ENCODE assay signal across 18 mouse cellular contexts in the genomic region with DNA sequence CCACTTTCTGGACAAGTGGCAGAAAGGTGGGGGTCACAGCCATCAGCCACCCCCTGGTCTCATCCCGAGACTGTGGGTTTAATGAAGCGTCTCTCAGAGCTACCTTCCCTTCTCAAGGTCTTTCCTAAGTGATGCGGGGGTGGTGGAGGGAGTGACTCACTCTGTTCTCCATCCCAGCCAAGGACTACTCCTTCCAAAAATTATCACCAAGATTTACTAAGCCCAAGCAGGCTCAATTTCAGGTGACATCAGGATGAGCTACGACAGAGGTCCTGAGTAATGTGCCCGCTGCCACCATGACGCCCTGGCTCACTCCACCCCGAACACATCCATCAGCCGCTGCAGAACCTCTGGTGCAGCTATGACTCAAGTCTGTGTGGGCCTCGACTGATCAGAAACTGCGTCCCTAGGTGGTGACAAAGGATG. TPM values are rescaled to one million over a fixed set of nuclear protein-coding genes. Genes with fewer than 3 reads are reported as not detected.
DNase-seq lines count a peak whose midpoint lies in the region; ATAC-seq and TF ChIP-seq lines count a peak whose summit lies in the region.
"Had no signal": no experiment of that assay in that cellular context is flagged by ENCODE, and none has a peak within 500 bp of the region (broad histone marks: within the 10 kb centered on the region; RNA-seq: fewer than 3 reads in every experiment).

No protein-coding gene starts in this region.

- H3K27ac ChIP-seq in gastrocnemius, adult 2 months, result peak overlapping the region; percentile 31
- H3K27ac ChIP-seq in neural tube, embryonic 14.5 days (ENCODE audit: low read depth, low read length), result no peak overlapping the region
- H3K27ac ChIP-seq in lung, postnatal 0 days (ENCODE audit: low read length), result no peak overlapping the region
- H3K27ac ChIP-seq: forebrain, embryonic 15.5 days; liver, embryonic 14.5 days had no signal

- H3K9ac ChIP-seq in neural tube, embryonic 14.5 days (replicated peaks; ENCODE audit: low read depth, low read length), result 0 out of 2 replicates have a peak overlapping the region, but pooled peaks have one; percentile 7
- no peak overlapping the region for H3K9ac ChIP-seq in lung, postnatal 0 days (replicated peaks; ENCODE audit: low read depth)
- H3K9ac ChIP-seq: embryonic facial prominence, embryonic 12.5 days; forebrain, embryonic 15.5 days; liver, embryonic 14.5 days had no signal

- peaks cover 34% of the 10 kb centered on the region for H3K4me1 ChIP-seq in neural tube, embryonic 14.5 days (ENCODE audit: control insufficient read depth, insufficient read depth, low read length)
- peaks cover 4% of the 10 kb centered on the region; the same call in 1 of the 2 replicates for H3K4me1 ChIP-seq in lung, postnatal 0 days (ENCODE audit: insufficient read depth, low read depth, low read length)

- no peaks in the 10 kb centered on the region for H3K36me3 ChIP-seq in neural tube, embryonic 14.5 days (ENCODE audit: control insufficient read depth, insufficient read depth, low read length)
- H3K36me3 ChIP-seq in lung, postnatal 0 days (ENCODE audit: insufficient read depth, low read length), result no peaks in the 10 kb centered on the region
- H3K36me3 ChIP-seq: forebrain, embryonic 15.5 days had no signal

- no peaks in the 10 kb centered on the region for H3K9me3 ChIP-seq in neural tube, embryonic 14.5 days (ENCODE audit: control insufficient read depth, low read length)
- no peaks in the 10 kb centered on the region for H3K9me3 ChIP-seq in lung, postnatal 0 days (ENCODE audit: low read length)
- H3K9me3 ChIP-seq: embryonic facial prominence, embryonic 12.5 days; forebrain, embryonic 15.5 days had no signal

- ATAC-seq in neural tube, embryonic 14.5 days (ENCODE audit: low read depth), result no peak
- ATAC-seq in lung, postnatal 0 days, result no peak
- ATAC-seq: forebrain, embryonic 15.5 days; intestine, postnatal 0 days; midbrain, embryonic 16.5 days had no signal

- no peak overlapping the region for H3K4me3 ChIP-seq in gastrocnemius, adult 2 months
- no peak overlapping the region for H3K4me3 ChIP-seq in neural tube, embryonic 14.5 days (ENCODE audit: low read depth, low read length)
- H3K4me3 ChIP-seq in lung, postnatal 0 days (ENCODE audit: low read depth, low read length), result no peak overlapping the region
- H3K4me3 ChIP-seq: embryonic facial prominence, embryonic 12.5 days; forebrain, embryonic 15.5 days had no signal

- no peak for DNase-seq in gastrocnemius, adult 2 months
- DNase-seq in gastrocnemius, postnatal 36 days, result no peak
- no peak for DNase-seq in neural tube, embryonic 10.5 days (ENCODE audit: extremely low spot score, low spot score)
- peak; percentile 60 for DNase-seq in adrenal gland, postnatal 25 days
- peak; percentile 40 to 66 for DNase-seq in right cerebral cortex, postnatal 36 days (ENCODE audit: low spot score in 2 of 2)
- no peak for DNase-seq in lung, postnatal 0 days (ENCODE audit: low spot score)
- no peak for DNase-seq in thymus, postnatal 0 days (ENCODE audit: low spot score)
- DNase-seq: cerebellum, adult 9-11 months; heart, adult 18-20 months; lung, postnatal 36 days; thymus, adult 18-20 months had no signal

- TF ChIP-seq EP300 in lung, postnatal 0 days (IDR thresholded peaks at IDR 0.05), result no peak

- no peak for TF ChIP-seq CTCF in gastrocnemius, adult 2 months (IDR thresholded peaks at IDR 0.05)
- no peak for TF ChIP-seq CTCF in lung, postnatal 0 days (IDR thresholded peaks at IDR 0.05)

- intact Hi-C loops in gastrocnemius, adult 2 months (cut with DNase I), result loop anchor here (5.0 to 10.0 kb wide), 2 partner anchors 71 to 384 kb away; a partner anchor contains a TSS
- intact Hi-C loops in gastrocnemius, postnatal 36 days (cut with DNase I), result no loop called here

- no peak overlapping the region for H3K4me2 ChIP-seq in neural tube, embryonic 14.5 days (ENCODE audit: low read depth, low read length)
- H3K4me2 ChIP-seq in lung, postnatal 0 days (replicated peaks; ENCODE audit: low read depth, low read length), result no peak overlapping the region
- H3K4me2 ChIP-seq: embryonic facial prominence, embryonic 12.5 days; forebrain, embryonic 15.5 days had no signal

- WGBS in neural tube, embryonic 14.5 days, result 84% methylated on average over 10 of the region's 10 CpGs
- WGBS in lung, postnatal 0 days, result 83% methylated on average over 10 of the region's 10 CpGs

- H3K27me3 ChIP-seq in neural tube, embryonic 14.5 days (ENCODE audit: control insufficient read depth, insufficient read depth, low read length), result no peaks in the 10 kb centered on the region
- no peaks in the 10 kb centered on the region for H3K27me3 ChIP-seq in lung, postnatal 0 days (replicated peaks; ENCODE audit: insufficient read depth, low read length)
- H3K27me3 ChIP-seq: embryonic facial prominence, embryonic 12.5 days; forebrain, embryonic 15.5 days had no signal

RNA-seq across cellular contexts. Expression of a gene that starts 2.5 kb away (rescaled TPM):
- total RNA-seq in gastrocnemius, adult 2 months (2021), result 100 to 1,000 TPM; 405 to 424 TPM
- total RNA-seq in gastrocnemius, postnatal 36 days (2021), result 100 to 1,000 TPM; 374 to 378 TPM
- 288 and 349 TPM in 2 replicates for polyA plus RNA-seq in neural tube, embryonic 14.5 days (2014; fragmentation: Nextera tagmentation; extraction: Ambion mirVana)
- total RNA-seq in adrenal gland, postnatal 25 days (2021), result 212 and 245 TPM in 2 replicates
- 155 and 176 TPM in 2 replicates for polyA plus RNA-seq in lung, postnatal 0 days (2015; fragmentation: Nextera tagmentation; extraction: Ambion mirVana)
- polyA plus RNA-seq in thymus, postnatal 0 days (2015; fragmentation: Nextera tagmentation; extraction: Ambion mirVana), result 266 and 304 TPM in 2 replicates

RNA-seq across cellular contexts. Expression of a gene that starts 36.3 kb away (rescaled TPM):
- 10 to 100 TPM; 30.9 to 84.2 TPM for total RNA-seq in gastrocnemius, adult 2 months (2021)
- 10 to 100 TPM; 56.6 to 86.1 TPM for total RNA-seq in gastrocnemius, postnatal 36 days (2021)
- 0.44 and 0.62 TPM in 2 replicates for polyA plus RNA-seq in neural tube, embryonic 14.5 days (2014; fragmentation: Nextera tagmentation; extraction: Ambion mirVana)
- total RNA-seq in adrenal gland, postnatal 25 days (2021), result 0.52 and 1.6 TPM in 2 replicates
- polyA plus RNA-seq in lung, postnatal 0 days (2015; fragmentation: Nextera tagmentation; extraction: Ambion mirVana), result 0.75 and 0.91 TPM in 2 replicates
- 0.46 and 0.49 TPM in 2 replicates for polyA plus RNA-seq in thymus, postnatal 0 days (2015; fragmentation: Nextera tagmentation; extraction: Ambion mirVana)
- total RNA-seq: neutrophil, adult 5-6 weeks had no signal
- polyA plus RNA-seq: intestine, postnatal 0 days had no signal

Comparison
In these comparisons a context has a peak if more than half of its experiments do, and no peak if none do; other contexts are left out.
1. DNase-seq: peak in adrenal gland, postnatal 25 days (single experiment) and right cerebral cortex, postnatal 36 days (2 of 2); none in gastrocnemius, adult 2 months (single experiment), gastrocnemius, postnatal 36 days (0 of 2), neural tube, embryonic 10.5 days (single experiment), lung, postnatal 0 days (single experiment) and thymus, postnatal 0 days (single experiment).
2. RNA of a gene that starts 36.3 kb away (total RNA-seq): 56.6 to 86.1 TPM in gastrocnemius, postnatal 36 days and 30.9 to 84.2 TPM in gastrocnemius, adult 2 months; 0.52 to 1.6 TPM in adrenal gland, postnatal 25 days; every median in the first group is over 10 times any median in the second.